Mouse (Mus musculus) limb, embryonic 11.5 days (tissue): ENCODE results near the gene Ldlrad3. TPM values are rescaled to one million over a fixed set of nuclear protein-coding genes. Genes with fewer than 3 reads are reported as not detected.

Experiments used
- ATAC-seq: fragments of 200-750 bp; cut with Nextera tagmentation; 2 replicates; pipeline ENCODE4 v1.8.0; 2017; ENCODE audit warnings: low read depth; ENCODE audit not compliant: insufficient number of reproducible peaks, low FRiP score, low TSS enrichment
- DNase-seq: peaks from one replicate; pipeline ENCODE4 v3.0.0-alpha.2; 2015; ENCODE audit warnings: low spot score
- H3K27ac ChIP-seq: fragments of 300-500 bp; sonication (generic); replicated peaks from 2 replicates; pipeline ENCODE4 v1.5.1; 2014; ENCODE audit warnings: low read depth, mild to moderate bottlenecking, low read length
- H3K27me3 ChIP-seq: fragments of 300-500 bp; sonication (generic); 2 replicates; pipeline ENCODE4 v1.6.1; 2014; ENCODE audit warnings: mild to moderate bottlenecking, low read length, mixed read lengths; ENCODE audit not compliant: control insufficient read depth, insufficient read depth
- H3K36me3 ChIP-seq: fragments of 300-500 bp; sonication (generic); 2 replicates; pipeline ENCODE4 v1.6.1; 2014; ENCODE audit warnings: mild to moderate bottlenecking, low read length, moderate library complexity, mixed read lengths; ENCODE audit not compliant: control insufficient read depth, insufficient read depth
- H3K4me1 ChIP-seq: fragments of 300-500 bp; sonication (generic); 2 replicates; pipeline ENCODE4 v1.6.1; 2014; ENCODE audit warnings: low read length, mixed read lengths; ENCODE audit not compliant: control insufficient read depth, insufficient read depth
- H3K4me2 ChIP-seq: fragments of 300-500 bp; sonication (generic); 2 replicates; pipeline ENCODE4 v1.6.1; 2014; ENCODE audit warnings: low read depth, mild to moderate bottlenecking, moderate library complexity; ENCODE audit not compliant: severe bottlenecking
- H3K4me3 ChIP-seq: fragments of 300-500 bp; sonication (generic); 2 replicates; pipeline ENCODE4 v1.5.1; 2014; ENCODE audit warnings: low read depth, low read length
- H3K9ac ChIP-seq: fragments of 300-500 bp; sonication (generic); 2 replicates; pipeline ENCODE4 v1.6.1; 2014; ENCODE audit warnings: mild to moderate bottlenecking, low read length
- H3K9me3 ChIP-seq: fragments of 300-500 bp; sonication (generic); 2 replicates; pipeline ENCODE4 v1.6.1; 2016; ENCODE audit warnings: low read length; ENCODE audit not compliant: control insufficient read depth
- whole genome bisulfite sequencing: fragments of 180-500 bp; shearing (Covaris S2); extraction: QIAGEN DNeasy Blood & Tissue Kit; methylation state at CpG from one replicate; pipeline ENCODE4 v1.1.7; 2014; 5-methylcytosine and 5-hydroxymethylcytosine counted together
- polyA plus RNA-seq: library from polyadenylated mRNA; unstranded; fragments of >200 nt; fragmentation: Nextera tagmentation; extraction: Ambion mirVana; gene quantifications from 2 replicates; pipeline ENCODE4 v1.2.1, GENCODE M21; 2014

Ldlrad3 gene
- polyA plus RNA-seq, 1 experiment from 2014 or later = 57.5 TPM

DNA sequence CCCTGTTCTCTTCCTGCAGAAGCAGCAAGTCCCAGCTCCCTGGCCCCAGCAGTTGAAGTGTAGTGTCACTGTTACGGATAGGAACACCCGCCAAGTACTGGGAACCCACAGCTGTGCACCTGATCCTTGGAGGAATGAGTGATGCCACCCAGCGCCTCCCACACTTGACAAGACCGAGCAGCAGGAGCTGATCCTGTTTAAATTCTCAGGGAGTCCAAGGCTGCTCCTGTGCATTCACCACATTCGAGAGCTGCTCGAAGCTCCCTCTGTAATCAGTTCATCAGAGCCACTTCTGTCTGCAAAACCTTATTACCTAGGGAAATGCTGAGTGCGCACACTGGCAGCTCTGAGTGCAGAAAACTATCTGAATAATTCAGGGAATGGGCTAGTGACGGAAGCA is 225.5 kb downstream of the Ldlrad3 start:
- Histone ChIP-seq H3K4me1 (peaks cover 6% of the 10 kb centered on the region), H3K27me3 (no peaks in the 10 kb centered on the region), H3K4me2 (no peak overlapping the region), H3K9ac (no peak overlapping the region), H3K36me3 (no peaks in the 10 kb centered on the region), H3K4me3 (no peak overlapping the region), H3K9me3 (no peaks in the 10 kb centered on the region), H3K27ac (no peak overlapping the region)
- 82% methylated on average over 8 of the region's 8 CpGs for WGBS
- no peak for DNase-seq
- no peak for ATAC-seq

GRCm38 (mm10) chr2:101956125-101956524 is 230.1 kb downstream of the Ldlrad3 start:
- no peak overlapping the region for H3K4me3 ChIP-seq
- H3K27me3 ChIP-seq = no peaks in the 10 kb centered on the region
- no peak overlapping the region for H3K9ac ChIP-seq
- no peak overlapping the region for H3K4me2 ChIP-seq
- no peaks in the 10 kb centered on the region for H3K9me3 ChIP-seq
- DNase-seq = no peak
- no peak overlapping the region for H3K27ac ChIP-seq
- H3K36me3 ChIP-seq = no peaks in the 10 kb centered on the region
- 45% methylated on average over 10 of the region's 10 CpGs for WGBS
- H3K4me1 ChIP-seq = peaks cover 4% of the 10 kb centered on the region; the same call in 1 of the 2 replicates
- ATAC-seq = no peak

DNA sequence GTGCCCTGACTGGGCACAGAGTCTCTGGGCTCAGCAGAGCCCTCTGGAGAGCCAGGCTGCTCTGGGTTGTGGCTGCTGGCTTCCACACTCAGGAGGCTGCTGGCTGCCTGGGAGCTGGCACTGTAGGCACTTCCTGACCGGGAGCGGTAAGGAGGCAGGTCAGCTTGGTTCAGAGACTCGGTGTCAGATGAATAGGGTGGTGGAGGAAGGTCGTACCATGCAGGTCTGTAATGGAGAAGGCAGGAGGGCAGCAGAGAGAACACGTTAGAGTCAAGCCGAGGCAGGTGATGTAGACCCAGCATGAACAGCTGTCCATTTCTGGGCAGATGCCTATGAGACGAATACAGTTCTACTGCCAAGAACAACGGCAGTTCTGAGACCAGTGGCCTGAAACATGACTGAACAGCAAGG is 233.2 kb downstream of the Ldlrad3 start:
- ATAC-seq (no peak), DNase-seq (no peak)
- no peak overlapping the region for H3K4me2 ChIP-seq
- 92% methylated on average over 8 of the region's 8 CpGs for WGBS
- H3K9me3 ChIP-seq = no peaks in the 10 kb centered on the region
- H3K27me3 ChIP-seq = no peaks in the 10 kb centered on the region
- H3K9ac ChIP-seq = no peak overlapping the region
- no peaks in the 10 kb centered on the region for H3K36me3 ChIP-seq
- H3K4me3 ChIP-seq = no peak overlapping the region
- no peak overlapping the region for H3K27ac ChIP-seq
- no peaks in the 10 kb centered on the region for H3K4me1 ChIP-seq

- H3K4me2 ChIP-seq = no peak overlapping the region
- peak; percentile 45 for DNase-seq
- no peak for ATAC-seq
These were observed 235.3 kb downstream of the Ldlrad3 start for GRCm38 (mm10) chr2:101950716-101951520.

GRCm38 (mm10) chr2:101935006-101935405 is 251.2 kb downstream of the Ldlrad3 start:
- H3K4me3 ChIP-seq = no peak overlapping the region
- no peak overlapping the region for H3K9ac ChIP-seq
- H3K36me3 ChIP-seq = no peaks in the 10 kb centered on the region
- ATAC-seq (no peak), DNase-seq (no peak)
- 88% methylated on average over 1 of the region's 1 CpGs for WGBS
- H3K9me3 ChIP-seq = no peaks in the 10 kb centered on the region
- no peak overlapping the region for H3K27ac ChIP-seq
- no peaks in the 10 kb centered on the region for H3K4me1 ChIP-seq
- H3K4me2 ChIP-seq = no peak overlapping the region
- no peaks in the 10 kb centered on the region for H3K27me3 ChIP-seq

More at GRCm38 (mm10) chr2:101950716-101951520, 235.3 kb downstream of the Ldlrad3 start:
- Histone ChIP-seq H3K9ac (no peak overlapping the region), H3K4me3 (no peak overlapping the region), H3K27me3 (no peaks in the 10 kb centered on the region), H3K4me1 (no peaks in the 10 kb centered on the region), H3K27ac (no peak overlapping the region), H3K36me3 (no peaks in the 10 kb centered on the region), H3K9me3 (no peaks in the 10 kb centered on the region)
- WGBS = 47% methylated on average over 7 of the region's 7 CpGs

GRCm38 (mm10) chr2:101933301-101933700 is 252.9 kb downstream of the Ldlrad3 start:
- no peak overlapping the region for H3K27ac ChIP-seq
- no peak overlapping the region for H3K4me3 ChIP-seq
- H3K36me3 ChIP-seq = no peaks in the 10 kb centered on the region
- no peak overlapping the region for H3K4me2 ChIP-seq
- H3K4me1 ChIP-seq = no peaks in the 10 kb centered on the region
- no peaks in the 10 kb centered on the region for H3K9me3 ChIP-seq
- no peak overlapping the region for H3K9ac ChIP-seq
- H3K27me3 ChIP-seq = no peaks in the 10 kb centered on the region
- ATAC-seq (no peak), DNase-seq (no peak)
- 84% methylated on average over 3 of the region's 3 CpGs for WGBS

GRCm38 (mm10) chr2:101932169-101932936 is 253.8 kb downstream of the Ldlrad3 start:
- DNase-seq = no peak

DNA sequence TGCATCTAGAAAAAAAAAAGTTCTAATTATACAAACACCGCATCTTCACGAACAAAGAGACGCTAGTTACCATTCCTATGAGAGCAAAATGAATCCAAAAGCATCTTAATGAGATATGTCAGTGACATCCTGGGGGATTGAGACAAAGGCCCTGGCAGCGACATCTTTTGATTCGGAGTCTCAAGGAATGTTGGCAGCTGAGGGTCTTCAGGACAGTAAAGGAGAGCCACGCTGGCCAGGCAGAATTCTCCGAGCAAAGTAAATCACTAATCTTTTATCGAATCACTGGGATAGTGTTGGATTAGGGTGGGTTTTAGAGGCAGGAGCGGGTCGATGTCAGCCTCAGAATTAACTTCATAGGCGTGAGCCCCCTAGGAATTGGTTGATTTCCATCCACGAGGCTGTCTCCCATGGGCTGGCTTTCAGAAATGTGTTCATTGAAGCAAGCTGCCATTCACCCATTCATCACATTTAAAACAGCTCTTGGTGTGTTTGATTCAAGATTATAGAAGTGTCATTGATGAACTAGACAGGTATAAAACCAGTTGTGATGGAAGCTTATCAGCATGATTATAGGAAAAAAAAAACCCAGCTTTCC is 260.5 kb downstream of the Ldlrad3 start:
- H3K27ac ChIP-seq = no peak overlapping the region
- no peaks in the 10 kb centered on the region for H3K9me3 ChIP-seq
- no peaks in the 10 kb centered on the region for H3K36me3 ChIP-seq
- H3K4me2 ChIP-seq = no peak overlapping the region
- H3K4me1 ChIP-seq = no peaks in the 10 kb centered on the region
- ATAC-seq (no peak), DNase-seq (no peak)
- no peak overlapping the region for H3K4me3 ChIP-seq
- no peaks in the 10 kb centered on the region for H3K27me3 ChIP-seq
- H3K9ac ChIP-seq = no peak overlapping the region
- 87% methylated on average over 12 of the region's 12 CpGs for WGBS

More at GRCm38 (mm10) chr2:101932169-101932936, 253.8 kb downstream of the Ldlrad3 start:
- Histone ChIP-seq H3K27me3 (no peaks in the 10 kb centered on the region), H3K9ac (no peak overlapping the region), H3K4me1 (no peaks in the 10 kb centered on the region), H3K36me3 (no peaks in the 10 kb centered on the region), H3K4me3 (no peak overlapping the region), H3K27ac (no peak overlapping the region), H3K4me2 (no peak overlapping the region), H3K9me3 (no peaks in the 10 kb centered on the region)
- no peak for ATAC-seq
- WGBS = 82% methylated on average over 14 of the region's 14 CpGs
